Mouse (Mus musculus) midbrain, embryonic 13.5 days (tissue): ENCODE measurements around the gene Sult6b2. TPM values are rescaled to one million over a fixed set of nuclear protein-coding genes. Genes with fewer than 3 reads are reported as not detected.

Experiments
- ATAC-seq: fragments of 200-750 bp; cut with Nextera tagmentation; 2 replicates; pipeline ENCODE4 v1.8.0; 2017; ENCODE audit warnings: mild to moderate bottlenecking, moderate TSS enrichment, moderate library complexity
- H3K27ac ChIP-seq: fragments of 300-500 bp; sonication (generic); 2 replicates; pipeline ENCODE4 v1.5.1; 2015; ENCODE audit warnings: inconsistent platforms, mild to moderate bottlenecking, moderate library complexity
- H3K27me3 ChIP-seq: fragments of 300-500 bp; sonication (generic); 2 replicates; pipeline ENCODE4 v1.6.1; 2015; ENCODE audit warnings: mild to moderate bottlenecking, inconsistent platforms
- H3K36me3 ChIP-seq: fragments of 300-500 bp; sonication (generic); 2 replicates; pipeline ENCODE4 v1.6.1; 2015; ENCODE audit warnings: mild to moderate bottlenecking, inconsistent platforms
- H3K4me1 ChIP-seq: fragments of 300-500 bp; sonication (generic); replicated peaks from 2 replicates; pipeline ENCODE4 v1.6.1; 2015; ENCODE audit warnings: inconsistent platforms
- H3K4me2 ChIP-seq: fragments of 300-500 bp; sonication (generic); replicated peaks from 2 replicates; pipeline ENCODE4 v1.6.1; 2015; ENCODE audit warnings: moderate library complexity, mild to moderate bottlenecking, inconsistent platforms
- H3K4me3 ChIP-seq: fragments of 300-500 bp; sonication (generic); replicated peaks from 2 replicates; pipeline ENCODE4 v1.5.1; 2015; ENCODE audit warnings: mild to moderate bottlenecking, inconsistent platforms
- H3K9ac ChIP-seq: fragments of 300-500 bp; sonication (generic); replicated peaks from 2 replicates; pipeline ENCODE4 v1.6.1; 2015; ENCODE audit warnings: mild to moderate bottlenecking, inconsistent platforms
- H3K9me3 ChIP-seq: fragments of 300-500 bp; sonication (generic); 2 replicates; pipeline ENCODE4 v1.6.1; 2016; ENCODE audit warnings: mild to moderate bottlenecking, inconsistent platforms
- WGBS: fragments of 180-500 bp; shearing (Covaris S2); methylation state at CpG from one replicate; pipeline ENCODE4 v1.1.7; 2015; 5-methylcytosine and 5-hydroxymethylcytosine counted together
- polyA plus RNA-seq: library from polyadenylated mRNA; unstranded; fragments of >200 nt; fragmentation: Nextera tagmentation; extraction: Ambion mirVana; gene quantifications from 2 replicates; pipeline ENCODE4 v1.2.1, GENCODE M21; 2015

Gene Sult6b2
- polyA plus RNA-seq, 1 experiment from 2014 or later: 0.26 TPM

DNA sequence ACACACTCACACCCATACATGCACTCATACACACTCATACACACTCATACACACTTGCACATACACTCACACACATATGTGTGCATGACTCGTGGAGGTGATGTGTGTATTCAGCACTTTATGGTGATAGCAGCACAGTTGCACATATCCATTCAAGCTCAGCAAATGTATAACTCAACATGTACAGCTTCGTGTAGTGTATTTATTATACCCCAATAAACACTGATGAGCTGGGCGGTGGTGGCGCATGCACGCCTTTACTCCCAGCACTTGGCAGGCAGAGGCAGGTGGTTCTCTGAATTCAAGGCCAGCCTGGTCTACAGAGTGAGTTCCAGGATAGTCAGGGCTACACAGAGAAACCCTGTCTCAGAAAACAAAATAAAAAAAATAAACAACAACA, 58.8 kb downstream of the Sult6b2 start:
- ATAC-seq: no peak
- no peak overlapping the region for H3K4me2 ChIP-seq
- WGBS: 98% methylated on average over 5 of the region's 5 CpGs
- H3K4me3 ChIP-seq: no peak overlapping the region
- H3K9me3 ChIP-seq: no peaks in the 10 kb centered on the region
- no peak overlapping the region for H3K9ac ChIP-seq
- no peaks in the 10 kb centered on the region for H3K4me1 ChIP-seq
- no peaks in the 10 kb centered on the region for H3K27me3 ChIP-seq
- H3K36me3 ChIP-seq: no peaks in the 10 kb centered on the region
- no peak overlapping the region for H3K27ac ChIP-seq

DNA sequence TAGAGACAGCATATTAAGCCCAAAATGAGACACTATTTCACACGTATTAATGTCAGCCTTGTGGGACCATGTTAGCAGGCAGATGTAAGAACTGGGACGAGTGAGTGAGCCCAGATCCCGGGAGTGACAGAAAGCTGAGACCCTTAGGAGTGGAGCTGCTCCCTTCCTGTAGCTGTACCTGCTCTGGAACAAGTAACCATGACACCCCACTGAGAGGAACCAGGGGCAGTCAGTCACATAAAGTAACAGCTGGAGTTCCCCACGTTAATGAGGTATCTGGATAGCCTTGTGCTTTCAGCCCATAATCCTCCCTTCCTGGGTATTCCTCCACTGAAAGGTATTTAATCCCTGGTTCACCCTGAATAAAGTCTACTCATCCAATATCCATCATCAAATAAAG, 61.1 kb downstream of the Sult6b2 start:
- Histone ChIP-seq H3K36me3 (no peaks in the 10 kb centered on the region), H3K4me2 (no peak overlapping the region), H3K4me1 (no peaks in the 10 kb centered on the region), H3K9ac (no peak overlapping the region), H3K4me3 (no peak overlapping the region), H3K9me3 (no peaks in the 10 kb centered on the region), H3K27me3 (no peaks in the 10 kb centered on the region), H3K27ac (no peak overlapping the region)
- 58% methylated on average over 4 of the region's 4 CpGs for WGBS
- no peak for ATAC-seq

DNA sequence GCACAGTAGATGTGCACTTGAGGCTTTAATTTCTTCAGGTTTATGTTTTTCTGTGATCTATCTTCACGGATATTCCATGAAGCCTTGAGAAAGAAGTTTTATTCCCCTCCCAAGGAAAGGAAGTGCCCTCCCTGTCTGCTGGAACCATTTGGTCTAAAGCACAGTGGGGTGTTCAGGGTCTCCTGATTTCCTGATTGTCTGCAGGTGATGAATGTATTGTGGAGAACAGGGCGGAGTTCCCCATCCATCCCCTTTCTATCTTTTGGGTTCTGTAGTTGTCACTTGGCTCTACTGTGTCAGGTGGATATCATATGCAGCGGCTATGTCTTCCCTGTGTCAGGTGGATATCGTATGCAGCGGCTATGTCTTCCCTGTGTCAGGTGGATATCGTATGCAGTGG, 62.5 kb downstream of the Sult6b2 start:
- no peaks in the 10 kb centered on the region for H3K4me1 ChIP-seq
- H3K27me3 ChIP-seq: no peaks in the 10 kb centered on the region
- ATAC-seq: no peak
- H3K4me2 ChIP-seq: no peak overlapping the region
- H3K9me3 ChIP-seq: no peaks in the 10 kb centered on the region
- no peak overlapping the region for H3K27ac ChIP-seq
- no peaks in the 10 kb centered on the region for H3K36me3 ChIP-seq
- H3K9ac ChIP-seq: no peak overlapping the region
- 92% methylated on average over 6 of the region's 6 CpGs for WGBS
- no peak overlapping the region for H3K4me3 ChIP-seq

DNA sequence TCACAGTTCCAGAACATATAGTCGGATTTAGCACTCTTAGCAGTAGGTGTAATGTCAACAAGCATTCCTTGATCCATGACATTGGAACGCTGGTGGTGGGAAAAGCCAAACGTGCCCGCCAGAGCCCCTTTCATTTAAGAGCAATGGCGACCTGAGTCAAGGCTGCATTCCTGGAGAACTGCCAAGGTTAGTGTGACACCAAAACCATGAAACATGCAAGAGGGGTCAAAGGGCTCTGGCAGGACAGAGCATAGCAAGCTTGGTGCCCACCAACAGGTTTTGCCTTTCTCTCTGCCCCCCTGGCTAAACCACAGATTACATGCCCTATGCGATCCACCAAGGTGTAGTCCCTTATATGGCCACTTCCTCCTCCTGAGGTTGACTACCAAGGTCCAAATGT, 65.7 kb downstream of the Sult6b2 start:
- Histone ChIP-seq H3K4me1 (no peaks in the 10 kb centered on the region), H3K27me3 (no peaks in the 10 kb centered on the region), H3K4me3 (no peak overlapping the region), H3K4me2 (no peak overlapping the region), H3K9ac (no peak overlapping the region), H3K9me3 (no peaks in the 10 kb centered on the region), H3K36me3 (no peaks in the 10 kb centered on the region), H3K27ac (no peak overlapping the region)
- ATAC-seq: no peak
- WGBS: 88% methylated on average over 6 of the region's 6 CpGs

DNA sequence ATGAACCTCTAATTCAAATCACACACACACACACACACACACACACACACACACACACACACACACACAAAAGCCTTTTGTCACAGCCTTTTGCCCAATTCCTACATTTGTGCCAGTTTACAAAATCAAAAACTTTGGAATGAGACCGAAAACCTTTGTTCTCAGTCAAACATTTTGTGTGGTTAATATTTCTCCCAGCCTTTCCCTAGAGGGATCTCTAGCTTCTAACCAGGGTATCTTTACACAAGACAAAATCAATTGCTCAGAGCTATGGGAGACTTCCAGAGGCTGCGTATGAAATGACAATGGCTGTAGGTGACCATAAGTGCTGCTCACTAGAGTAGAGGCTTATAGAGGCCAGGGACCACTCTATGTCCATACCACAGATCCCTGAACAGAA, 66.1 kb downstream of the Sult6b2 start:
- Histone ChIP-seq H3K27me3 (no peaks in the 10 kb centered on the region), H3K4me1 (no peaks in the 10 kb centered on the region), H3K9me3 (no peaks in the 10 kb centered on the region), H3K4me2 (no peak overlapping the region), H3K36me3 (no peaks in the 10 kb centered on the region), H3K4me3 (no peak overlapping the region), H3K27ac (no peak overlapping the region), H3K9ac (no peak overlapping the region)
- 95% methylated on average over 2 of the region's 2 CpGs for WGBS
- ATAC-seq: no peak

DNA sequence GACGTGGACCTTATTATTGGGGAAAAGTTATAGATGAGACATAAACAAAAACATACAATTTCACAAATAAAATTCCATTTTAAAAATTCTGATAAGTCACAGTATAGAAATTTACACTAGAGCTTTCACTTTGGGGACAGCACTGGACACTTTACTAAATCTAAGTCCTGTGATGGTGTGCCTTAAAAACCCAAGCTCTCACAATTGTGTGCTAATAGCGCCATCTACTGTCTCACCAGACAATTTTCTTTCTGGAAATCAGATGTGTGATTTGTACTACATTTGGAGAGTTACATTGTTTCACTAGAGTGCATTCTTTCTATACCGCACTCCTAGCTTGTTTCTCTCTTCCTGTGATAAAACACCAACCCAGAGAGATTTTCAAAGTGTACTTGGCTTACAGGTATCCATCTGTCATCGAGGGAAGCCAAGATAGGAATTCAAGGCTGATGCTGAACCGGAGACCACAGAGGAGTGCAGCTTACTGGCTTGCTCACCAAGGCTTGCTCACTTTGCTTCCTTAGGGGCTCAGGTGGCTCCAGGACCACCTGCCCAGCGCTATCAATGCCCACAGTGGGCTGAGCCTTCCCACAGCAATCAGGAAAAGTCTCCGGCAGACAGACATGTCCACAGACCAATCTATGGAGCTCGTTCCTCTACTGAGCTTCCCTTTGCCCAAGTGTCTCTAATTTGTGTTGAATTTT, 68.8 kb downstream of the Sult6b2 start:
- 0 out of 2 replicates have a peak, but pooled peaks have one; percentile 43 for ATAC-seq
- WGBS: 49% methylated on average over 8 of the region's 8 CpGs
- no peaks in the 10 kb centered on the region for H3K36me3 ChIP-seq
- no peaks in the 10 kb centered on the region for H3K9me3 ChIP-seq
- H3K4me2 ChIP-seq: no peak overlapping the region
- no peaks in the 10 kb centered on the region for H3K27me3 ChIP-seq
- H3K4me1 ChIP-seq: no peaks in the 10 kb centered on the region
- no peak overlapping the region for H3K27ac ChIP-seq
- no peak overlapping the region for H3K4me3 ChIP-seq
- no peak overlapping the region for H3K9ac ChIP-seq

Other genes with a start within 250 kb of the Sult6b2 start
- 11.0 and 11.4 TPM in 2 replicates for gene Kcnj8, start 232.9 kb downstream of the Sult6b2 start, polyA plus RNA-seq
- gene Abcc9, start 102.2 kb downstream of the Sult6b2 start, polyA plus RNA-seq: 2.7 and 3.1 TPM in 2 replicates
- gene Cmas, start 47.8 kb downstream of the Sult6b2 start, polyA plus RNA-seq: 183 and 184 TPM in 2 replicates
- 8.0 and 8.4 TPM in 2 replicates for gene St8sia1, start 159.9 kb upstream of the Sult6b2 start, polyA plus RNA-seq